Mouse (Mus musculus) left cerebral cortex, postnatal 4 days (tissue): ENCODE data around the gene Ptprd. TPM values are rescaled to one million over a fixed set of nuclear protein-coding genes. Genes with fewer than 3 reads are reported as not detected.

Experiments used
- DNase-seq: peaks from one replicate; pipeline ENCODE4 v3.0.0-alpha.2; 2022
- intact Hi-C: fragments of 180-260 bp; cut with DNase I; formaldehyde crosslinking; loops from one replicate; pipeline ENCODE4 v1.15.1; 2025
- total RNA-seq, 2 experiments: library from RNA; stranded (reverse); gene quantifications; 2 replicates each; pipeline ENCODE4 v1.2.3; 2021

Ptprd gene
- total RNA-seq, 2 experiments from 2014 or later = 386 to 447 TPM

GRCm38 (mm10) chr4:77613129-77613528 lies 598.6 kb downstream of the Ptprd start:
- DNase-seq = no peak
- intact Hi-C loops = no loop called here

DNA sequence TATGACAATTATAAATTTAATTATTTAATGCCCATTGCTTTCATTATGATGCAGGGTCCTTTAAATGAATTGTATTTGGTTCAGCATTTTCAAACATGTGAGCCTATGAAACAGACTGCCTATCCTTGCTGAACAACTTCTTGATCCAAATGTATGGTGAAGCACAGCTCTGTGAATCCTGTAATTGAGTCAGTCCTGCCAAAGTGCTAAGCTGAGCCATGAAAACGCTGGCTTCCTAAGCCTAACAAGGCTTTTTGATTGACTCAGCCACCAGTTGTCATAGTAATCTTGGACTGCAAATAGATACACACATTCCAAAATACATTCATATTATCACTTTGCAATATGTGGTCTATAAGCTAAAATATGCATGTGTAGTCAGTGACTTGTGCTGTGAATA lies 625.1 kb downstream of the Ptprd start:
- no peak for DNase-seq
- intact Hi-C loops = no loop called here

DNA sequence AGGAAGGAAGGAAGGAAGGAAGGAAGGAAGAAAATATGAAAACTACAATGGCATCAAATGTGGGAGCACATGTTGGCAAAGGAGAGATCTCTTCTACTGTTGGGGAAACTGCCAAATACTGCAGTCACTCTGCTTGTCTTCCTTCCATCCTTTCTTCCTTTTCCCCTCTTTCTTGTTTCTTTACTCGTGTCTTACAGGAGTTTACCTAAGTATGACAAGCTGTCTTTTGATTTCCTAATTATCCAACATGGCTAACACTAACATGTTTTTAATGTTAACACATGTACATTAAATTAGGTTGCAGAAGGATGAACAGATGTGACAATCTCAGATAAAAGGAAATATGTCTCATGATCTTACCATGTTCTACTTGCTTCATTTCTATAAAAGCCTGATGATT lies 625.5 kb downstream of the Ptprd start:
- intact Hi-C loops = no loop called here
- no peak for DNase-seq

DNA sequence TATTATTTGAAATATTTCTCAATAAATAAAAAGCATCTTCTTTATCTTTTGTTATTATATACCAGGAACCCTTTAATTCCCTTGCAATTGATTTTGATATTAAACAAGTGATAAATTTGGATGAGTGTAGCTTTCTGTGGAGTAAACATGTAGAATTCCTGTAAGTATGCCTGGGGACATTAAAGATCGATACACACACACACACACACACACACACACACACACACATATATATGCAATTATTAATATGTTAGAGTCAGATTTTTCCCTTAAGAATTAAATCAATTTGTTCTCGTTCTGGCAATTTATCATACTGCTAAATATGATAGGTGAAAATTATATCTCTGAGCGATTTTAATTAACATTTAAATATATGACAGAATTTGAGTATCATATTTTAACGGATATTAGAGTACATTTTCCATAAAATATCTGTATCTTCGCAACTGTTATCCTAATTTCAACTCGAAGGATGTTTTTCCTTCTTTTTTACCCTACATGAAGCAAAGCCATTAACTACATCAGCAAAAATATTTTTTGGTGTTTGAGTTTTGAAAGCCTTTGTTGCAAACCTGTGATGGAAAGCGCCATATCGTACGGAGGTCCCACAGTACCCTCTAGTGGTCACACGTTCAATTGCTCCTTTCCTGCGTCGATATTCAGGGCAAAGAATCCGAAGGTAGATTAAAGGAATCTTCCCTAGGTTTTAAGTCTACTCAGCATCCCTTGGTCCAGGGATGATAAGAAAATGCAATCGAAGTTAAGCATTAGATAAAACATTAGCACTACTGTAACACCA lies 653.2 kb downstream of the Ptprd start:
- intact Hi-C loops = no loop called here
- DNase-seq = peak; percentile 41

- no peak for DNase-seq
- intact Hi-C loops = no loop called here
These were observed 655.9 kb downstream of the Ptprd start for GRCm38 (mm10) chr4:77555841-77556240.

GRCm38 (mm10) chr4:77537843-77538242 lies 673.9 kb downstream of the Ptprd start:
- intact Hi-C loops = no loop called here
- DNase-seq = no peak

- DNase-seq = no peak
- intact Hi-C loops = no loop called here
These were observed 674.4 kb downstream of the Ptprd start for GRCm38 (mm10) chr4:77537336-77537735.

DNA sequence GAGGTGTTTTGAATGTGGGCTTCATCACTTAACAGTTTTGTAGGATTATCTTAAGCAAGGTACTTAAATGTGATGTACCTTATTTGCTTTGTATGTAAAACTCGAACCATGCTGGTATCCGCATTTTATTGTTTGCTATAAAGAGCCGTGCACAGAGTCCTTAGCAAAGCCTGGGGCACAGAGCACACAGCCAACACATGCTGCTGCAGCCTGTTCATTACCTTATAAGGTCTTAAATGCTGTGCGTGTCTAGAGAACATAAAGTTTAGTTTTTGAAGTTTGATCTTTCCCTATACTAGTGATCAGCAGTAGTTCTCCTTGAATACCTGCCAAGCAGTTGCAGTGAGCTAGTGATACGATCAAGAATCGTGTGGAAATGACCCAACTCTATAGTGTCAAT lies 676.2 kb downstream of the Ptprd start:
- DNase-seq = no peak
- intact Hi-C loops = no loop called here

GRCm38 (mm10) chr4:77534553-77534952 lies 677.2 kb downstream of the Ptprd start:
- DNase-seq = no peak
- intact Hi-C loops = no loop called here

- DNase-seq = peak; percentile 4
These were observed 692.6 kb downstream of the Ptprd start for GRCm38 (mm10) chr4:77519166-77519565.

GRCm38 (mm10) chr4:77513914-77514628 lies 697.7 kb downstream of the Ptprd start:
- DNase-seq = no peak
- intact Hi-C loops = no loop called here

More at GRCm38 (mm10) chr4:77519166-77519565, 692.6 kb downstream of the Ptprd start:
- intact Hi-C loops = no loop called here

GRCm38 (mm10) chr4:77513041-77513440 lies 698.7 kb downstream of the Ptprd start:
- intact Hi-C loops = no loop called here
- DNase-seq = no peak

GRCm38 (mm10) chr4:77454049-77454448 lies 757.7 kb downstream of the Ptprd start:
- intact Hi-C loops = no loop called here
- no peak for DNase-seq

DNA sequence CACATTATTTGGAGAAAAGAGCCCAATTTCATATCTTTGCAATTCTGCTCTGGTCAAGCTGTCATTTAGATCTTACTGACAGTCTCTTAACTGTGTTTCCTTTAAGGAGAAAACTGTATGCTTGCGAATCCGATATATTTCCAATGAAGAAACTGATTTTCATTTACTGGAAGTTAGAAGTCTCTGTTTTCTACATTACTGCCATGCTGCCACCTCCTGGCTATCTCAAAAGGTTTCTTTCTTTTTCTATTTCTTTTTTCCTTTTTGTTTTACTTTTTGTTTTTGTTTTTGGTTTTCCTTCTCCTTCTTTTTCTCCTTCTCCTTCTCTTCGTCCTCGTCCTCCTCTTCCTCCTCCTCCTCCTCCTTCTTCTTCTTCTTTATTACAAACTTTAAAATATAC lies 812.6 kb downstream of the Ptprd start:
- no peak for DNase-seq
- intact Hi-C loops = loop anchor here (5.0 kb wide), 1 partner anchor 317 kb away; no protein-coding TSS in a partner anchor

DNA sequence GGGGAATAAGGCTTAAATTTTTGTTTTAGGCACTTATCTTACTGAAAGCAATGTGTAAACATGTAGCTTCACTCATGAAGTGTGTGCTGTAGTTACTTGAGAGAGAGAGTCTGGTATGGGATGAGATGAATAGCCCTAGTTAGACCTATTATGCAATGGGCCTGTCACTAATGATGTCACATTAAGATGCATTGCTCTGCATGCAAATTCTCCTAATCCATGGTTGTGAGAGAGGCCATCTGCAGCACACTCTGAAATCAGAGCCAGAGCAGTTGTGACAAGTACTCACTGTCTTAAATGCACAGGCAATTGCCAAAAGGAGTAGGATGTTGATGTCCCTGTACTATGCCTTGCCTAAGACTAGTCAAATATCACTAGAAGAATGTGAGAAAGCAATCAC lies 850.0 kb downstream of the Ptprd start:
- DNase-seq = no peak
- intact Hi-C loops = no loop called here

DNA sequence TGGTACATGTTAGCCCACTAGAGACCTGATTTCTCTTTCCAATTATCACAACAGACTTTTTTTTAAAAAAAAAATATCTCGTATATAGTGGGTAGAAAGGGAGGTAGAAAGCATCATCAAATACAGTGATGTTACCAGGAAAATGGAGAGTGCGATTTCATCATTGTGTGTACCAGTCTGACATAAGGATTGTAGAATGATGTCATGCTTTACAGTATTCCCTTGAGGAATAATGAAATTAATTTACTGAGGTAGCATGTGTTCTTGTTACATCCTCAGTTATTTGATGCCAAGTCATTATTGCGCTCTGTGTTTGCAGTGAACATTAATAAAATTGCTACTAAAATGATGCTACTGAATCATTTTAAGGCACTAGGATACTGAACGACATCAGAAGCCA lies 884.6 kb downstream of the Ptprd start:
- DNase-seq = no peak
- intact Hi-C loops = no loop called here

DNA sequence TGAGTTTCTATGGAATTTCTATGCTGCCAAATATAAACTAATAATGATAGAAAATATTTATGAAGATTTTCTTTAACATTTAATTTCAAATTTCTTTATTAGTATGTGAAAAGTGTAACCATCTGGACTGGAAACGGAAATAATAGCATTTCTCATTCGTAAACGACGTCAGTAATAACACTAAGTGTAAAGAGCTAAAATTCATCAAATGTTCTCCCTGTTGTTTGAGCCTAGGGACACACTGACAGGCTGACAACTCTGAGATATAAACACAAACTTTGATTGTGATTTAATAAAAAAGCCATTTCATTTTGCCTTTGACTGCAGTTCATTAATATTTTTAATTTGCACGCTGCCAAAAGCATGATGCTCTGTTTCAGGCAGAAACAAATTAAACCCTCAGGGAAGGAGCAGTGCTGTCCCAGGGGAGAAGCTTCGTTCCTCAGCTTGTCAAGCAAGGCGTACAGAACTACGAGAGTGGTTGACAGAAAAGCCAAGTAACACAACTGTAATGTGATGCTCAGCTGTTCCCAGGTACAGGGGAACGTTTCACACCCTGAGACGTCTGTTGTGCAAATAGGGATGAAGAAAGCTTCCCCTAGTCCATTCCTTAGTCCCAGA lies 894.6 kb downstream of the Ptprd start:
- DNase-seq = no peak
- intact Hi-C loops = no loop called here

- no peak for DNase-seq
- intact Hi-C loops = no loop called here
These were observed 895.1 kb downstream of the Ptprd start for GRCm38 (mm10) chr4:77316644-77317043.

- intact Hi-C loops = no loop called here
These were observed 901.5 kb downstream of the Ptprd start for GRCm38 (mm10) chr4:77310127-77310788.

GRCm38 (mm10) chr4:77283423-77283822 lies 928.3 kb downstream of the Ptprd start:
- intact Hi-C loops = no loop called here

More at GRCm38 (mm10) chr4:77310127-77310788, 901.5 kb downstream of the Ptprd start:
- DNase-seq = no peak

DNA sequence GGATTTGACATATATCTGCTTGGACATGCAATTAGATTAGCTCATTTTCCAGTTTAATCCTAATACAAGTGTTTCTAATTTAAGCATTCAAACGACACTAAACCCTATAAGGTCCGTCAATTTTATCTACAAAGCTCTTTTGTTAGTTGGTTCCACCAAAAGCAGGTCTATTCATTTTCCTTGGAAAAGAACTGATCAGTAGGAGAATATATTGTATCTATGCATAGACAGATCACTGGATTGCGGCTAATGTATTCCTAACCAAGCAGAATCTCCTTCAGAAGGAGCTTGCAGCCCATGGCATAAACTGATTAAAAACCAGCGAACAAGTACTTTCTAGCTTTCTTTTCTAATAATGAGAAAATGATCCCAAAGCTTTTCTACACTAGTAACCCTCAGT lies 933.8 kb downstream of the Ptprd start:
- intact Hi-C loops = no loop called here
- no peak for DNase-seq

More at GRCm38 (mm10) chr4:77283423-77283822, 928.3 kb downstream of the Ptprd start:
- DNase-seq = no peak
